Comparison of ENCODE assay signal across 8 mouse cellular contexts in the genomic region with DNA sequence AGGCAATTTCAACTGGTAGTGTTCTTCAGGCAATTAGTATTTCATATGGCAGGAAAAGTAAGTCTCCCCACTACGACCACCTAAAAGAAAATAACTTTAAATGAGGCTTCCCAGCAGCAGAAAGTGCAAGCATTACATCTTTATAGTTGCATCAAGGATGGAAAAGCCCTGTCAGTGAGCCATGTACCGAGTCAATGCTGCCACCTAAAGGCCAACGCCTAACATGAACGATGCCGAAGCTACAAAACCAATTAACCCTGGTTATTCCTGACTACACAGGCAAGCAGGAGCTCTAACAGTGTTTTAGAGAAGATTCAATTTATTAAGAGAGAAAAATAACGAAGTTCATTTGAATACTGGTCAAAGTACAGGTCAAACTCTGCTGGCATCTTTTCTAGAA. TPM values are rescaled to one million over a fixed set of nuclear protein-coding genes. Genes with fewer than 3 reads are reported as not detected.
DNase-seq lines count a peak whose midpoint lies in the region; ATAC-seq and TF ChIP-seq lines count a peak whose summit lies in the region.
"Had no signal": no experiment of that assay in that cellular context is flagged by ENCODE, and none has a peak within 500 bp of the region (broad histone marks: within the 10 kb centered on the region; RNA-seq: fewer than 3 reads in every experiment).

No protein-coding gene starts in this region.

- H3K4me1 ChIP-seq in ES-E14 (ENCODE audit: control insufficient read depth in 2 of 2, insufficient read depth in 2 of 2, low read length in 2 of 2, poor library complexity in 1 of 2), result no peaks in the 10 kb centered on the region
- peaks cover 13% of the 10 kb centered on the region for H3K4me1 ChIP-seq in heart, embryonic 12.5 days (replicated peaks)

- WGBS in heart, embryonic 12.5 days, result 9% methylated on average over 6 of the region's 6 CpGs

- H3K4me3 ChIP-seq in ES-E14 (ENCODE audit: insufficient read depth in 1 of 2, low read depth in 1 of 2, low read length in 2 of 2, poor library complexity in 1 of 2, severe bottlenecking in 1 of 2), result no peak overlapping the region
- no peak overlapping the region for H3K4me3 ChIP-seq in heart, embryonic 12.5 days
- H3K4me3 ChIP-seq: liver, embryonic 15.5 days had no signal

- no peak overlapping the region for H3K4me2 ChIP-seq in heart, embryonic 12.5 days
- H3K4me2 ChIP-seq: liver, embryonic 15.5 days had no signal

- H3K9ac ChIP-seq in ES-E14 (ENCODE audit: insufficient read depth, low read depth, low read length, poor library complexity, severe bottlenecking), result no peak overlapping the region
- H3K9ac ChIP-seq in heart, embryonic 12.5 days, result no peak overlapping the region
- H3K9ac ChIP-seq: liver, embryonic 15.5 days had no signal

- no peaks in the 10 kb centered on the region for H3K27me3 ChIP-seq in heart, embryonic 12.5 days (replicated peaks)
- H3K27me3 ChIP-seq: liver, embryonic 15.5 days had no signal

- DNase-seq in ES-E14 (ENCODE audit: low read depth, low spot score), result peak; percentile 19
- DNase-seq in adrenal gland, adult 8-10 months, result peak; percentile 33
- DNase-seq in embryo, embryonic 11 days, result peak; percentile 78
- DNase-seq in layer of hippocampus, adult 11-12 months (ENCODE audit: low spot score), result peak; percentile 61
- DNase-seq in lung, postnatal 14 days, result peak; percentile 69
- DNase-seq in right cerebral cortex, postnatal 10 days (ENCODE audit: low spot score in 2 of 2), result peak; percentile 81 to 84

- peak; percentile 39; the same call in 1 of the 2 replicates for ATAC-seq in heart, embryonic 12.5 days (ENCODE audit: insufficient number of reproducible peaks, low FRiP score)

- no peaks in the 10 kb centered on the region for H3K36me3 ChIP-seq in ES-E14 (ENCODE audit: control insufficient read depth, insufficient read depth, low read length, poor library complexity, severe bottlenecking)
- 0 out of 2 replicates have a peak, but pooled peaks cover 4% of the 10 kb centered on the region for H3K36me3 ChIP-seq in heart, embryonic 12.5 days
- H3K36me3 ChIP-seq: liver, embryonic 15.5 days had no signal

- H3K9me3 ChIP-seq in ES-E14 (ENCODE audit: control insufficient read depth, insufficient read depth, low read depth, low read length), result no peaks in the 10 kb centered on the region
- H3K9me3 ChIP-seq in heart, embryonic 12.5 days (replicated peaks), result no peaks in the 10 kb centered on the region
- H3K9me3 ChIP-seq: liver, embryonic 15.5 days had no signal

- no peak overlapping the region for H3K27ac ChIP-seq in ES-E14 (ENCODE audit: insufficient read depth, low read depth, low read length, poor library complexity, severe bottlenecking)
- no peak overlapping the region for H3K27ac ChIP-seq in heart, embryonic 12.5 days (ENCODE audit: poor library complexity, severe bottlenecking)
- H3K27ac ChIP-seq: liver, embryonic 15.5 days had no signal

- in situ Hi-C loops in ES-E14 (cut with MboI; ENCODE audit: low sequenced_read_pairs in 2 of 2, unreplicated experiment in 2 of 2), result no loop called here

TF ChIP-seq in ES-E14, 5 proteins besides CTCF, POLR2A, EP300 and RAD21:
- TF ChIP-seq ZC3H11A (IDR thresholded peaks at IDR 0.05; ENCODE audit: borderline replicate concordance, low read depth, low read length) (peak; percentile 22; the same call in 1 of the 2 replicates), HCFC1 (IDR thresholded peaks at IDR 0.05; ENCODE audit: borderline replicate concordance, insufficient read depth, low read length) (no peak), CHD2 (IDR thresholded peaks at IDR 0.05; ENCODE audit: low read depth, low read length) (no peak)

RNA-seq across cellular contexts. Expression of a gene that starts 32.0 kb away (rescaled TPM):
- 5.3 and 5.6 TPM in 2 replicates for total RNA-seq in ES-E14 (2012; rRNA removed)
- 10 to 100 TPM; 35.8 to 48.6 (median 42.7) TPM for total RNA-seq in adrenal gland, adult 8-10 months (2022)
- 7.1 and 7.6 TPM in 2 replicates for polyA plus RNA-seq in heart, embryonic 12.5 days (2016; fragmentation: Nextera tagmentation; extraction: Ambion mirVana)

Comparison
In these comparisons a context has a peak if more than half of its experiments do, and no peak if none do; other contexts are left out.
1. DNase-seq: peak in every context shown above with its lines; median percentile 82 in right cerebral cortex, postnatal 10 days; 78 in embryo, embryonic 11 days; 69 in lung, postnatal 14 days; 61 in layer of hippocampus, adult 11-12 months; 33 in adrenal gland, adult 8-10 months; 19 in ES-E14.